ENCODE assay signal across 12 mouse cellular contexts in the genomic region with DNA sequence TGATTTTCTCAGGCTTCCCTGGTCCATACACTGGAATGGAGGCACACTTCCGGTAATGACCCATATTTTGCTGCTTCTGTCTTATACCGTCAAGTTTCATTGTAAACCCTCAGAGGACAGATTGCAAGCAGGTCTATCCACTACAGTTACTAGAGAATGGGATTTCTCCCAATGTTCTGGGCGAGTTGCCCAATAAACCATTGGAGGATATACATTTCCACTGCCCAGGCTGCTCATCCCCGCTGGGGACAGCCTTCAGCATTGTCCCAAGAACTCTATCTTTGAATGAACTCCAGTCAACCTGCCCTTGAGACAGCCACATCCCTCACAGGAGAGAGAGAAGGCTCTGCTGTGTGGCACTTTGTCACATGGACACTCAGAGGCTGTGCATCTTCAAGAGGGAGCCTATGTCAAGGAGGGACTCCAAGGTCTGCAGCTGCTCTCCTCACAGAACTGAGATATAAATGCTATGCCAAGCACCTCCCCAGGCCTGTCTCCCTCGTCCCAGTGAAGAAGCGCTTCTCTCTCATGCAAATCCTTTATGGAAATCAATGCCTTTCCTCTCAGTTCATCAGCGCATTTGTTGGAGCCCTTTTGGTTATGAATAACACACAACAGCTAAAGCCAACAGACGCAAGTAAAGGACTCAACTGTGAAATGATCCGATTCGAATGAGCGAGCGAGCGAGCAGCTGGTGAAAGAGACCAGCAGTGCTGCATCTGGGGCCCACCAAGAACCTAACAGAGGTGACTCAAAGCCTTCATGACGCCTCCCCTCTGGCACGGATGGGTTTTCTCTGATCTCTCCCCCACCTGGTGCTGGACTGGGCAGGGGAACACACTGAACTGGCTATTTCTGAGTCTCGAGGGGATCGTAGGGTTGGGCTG. TPM values are rescaled to one million over a fixed set of nuclear protein-coding genes. Genes with fewer than 3 reads are reported as not detected.
DNase-seq lines count a peak whose midpoint lies in the region; ATAC-seq and TF ChIP-seq lines count a peak whose summit lies in the region.
"Had no signal": no experiment of that assay in that cellular context is flagged by ENCODE, and none has a peak within 500 bp of the region (broad histone marks: within the 10 kb centered on the region; RNA-seq: fewer than 3 reads in every experiment).

No protein-coding gene starts in this region.

- 20% methylated on average over 17 of the region's 17 CpGs for WGBS in cerebellum, adult 2 months
- 54% methylated on average over 17 of the region's 17 CpGs for WGBS in hindbrain, embryonic 13.5 days
- WGBS in liver, embryonic 11.5 days: 76% methylated on average over 17 of the region's 17 CpGs
- 72% methylated on average over 17 of the region's 17 CpGs for WGBS in intestine, embryonic 15.5 days

- no peaks in the 10 kb centered on the region for H3K27me3 ChIP-seq in CH12.LX (replicated peaks)
- H3K27me3 ChIP-seq in cerebellum, adult 2 months (ENCODE audit: control insufficient read depth, insufficient read depth, low read length): no peaks in the 10 kb centered on the region
- H3K27me3 ChIP-seq in hindbrain, embryonic 13.5 days: no peaks in the 10 kb centered on the region
- no peaks in the 10 kb centered on the region for H3K27me3 ChIP-seq in liver, embryonic 11.5 days (replicated peaks; ENCODE audit: control insufficient read depth, insufficient read depth, low read length)
- no peaks in the 10 kb centered on the region for H3K27me3 ChIP-seq in intestine, embryonic 15.5 days (replicated peaks)
- H3K27me3 ChIP-seq: heart, embryonic 15.5 days; liver, embryonic 15.5 days; megakaryocyte, embryonic 14.5 days had no signal

- H3K27ac ChIP-seq in CH12.LX (ENCODE audit: insufficient read depth, low read depth): no peak overlapping the region
- H3K27ac ChIP-seq in cerebellum, adult 2 months (ENCODE audit: insufficient read depth, low read length): no peak overlapping the region
- peak overlapping the region; percentile 69 for H3K27ac ChIP-seq in hindbrain, embryonic 13.5 days
- H3K27ac ChIP-seq in liver, embryonic 11.5 days (ENCODE audit: low read depth, low read length): no peak overlapping the region
- no peak overlapping the region for H3K27ac ChIP-seq in intestine, embryonic 15.5 days
- H3K27ac ChIP-seq: heart, embryonic 15.5 days; liver, embryonic 15.5 days had no signal

- no peak overlapping the region for H3K9ac ChIP-seq in CH12.LX (ENCODE audit: insufficient read depth, low read depth)
- no peak overlapping the region for H3K9ac ChIP-seq in hindbrain, embryonic 13.5 days
- H3K9ac ChIP-seq in liver, embryonic 11.5 days (ENCODE audit: low read depth, low read length): no peak overlapping the region
- H3K9ac ChIP-seq in intestine, embryonic 15.5 days: no peak overlapping the region
- H3K9ac ChIP-seq: heart, embryonic 15.5 days; liver, embryonic 15.5 days had no signal

- no peak overlapping the region for H3K4me3 ChIP-seq in CH12.LX (replicated peaks in 1 of 3; ENCODE audit: low read depth in 2 of 3, low read length in 2 of 3, poor library complexity in 1 of 3)
- H3K4me3 ChIP-seq in cerebellum, adult 2 months (replicated peaks; ENCODE audit: insufficient read depth, low read depth, low read length): no peak overlapping the region
- no peak overlapping the region for H3K4me3 ChIP-seq in hindbrain, embryonic 13.5 days
- no peak overlapping the region for H3K4me3 ChIP-seq in liver, embryonic 11.5 days (ENCODE audit: low read depth, low read length)
- H3K4me3 ChIP-seq in intestine, embryonic 15.5 days (replicated peaks): no peak overlapping the region
- H3K4me3 ChIP-seq: heart, embryonic 15.5 days; liver, embryonic 15.5 days; megakaryocyte, embryonic 14.5 days had no signal

- peaks cover 5% of the 10 kb centered on the region for H3K9me3 ChIP-seq in CH12.LX (replicated peaks; ENCODE audit: low read length)
- H3K9me3 ChIP-seq in hindbrain, embryonic 13.5 days: no peaks in the 10 kb centered on the region
- H3K9me3 ChIP-seq in liver, embryonic 11.5 days (ENCODE audit: control insufficient read depth, low read length): no peaks in the 10 kb centered on the region
- H3K9me3 ChIP-seq in intestine, embryonic 15.5 days: no peaks in the 10 kb centered on the region
- H3K9me3 ChIP-seq: heart, embryonic 15.5 days; liver, embryonic 15.5 days had no signal

- H3K4me2 ChIP-seq in CH12.LX (ENCODE audit: insufficient read depth, low read depth, poor library complexity, severe bottlenecking): no peak overlapping the region
- H3K4me2 ChIP-seq in hindbrain, embryonic 13.5 days: no peak overlapping the region
- no peak overlapping the region for H3K4me2 ChIP-seq in liver, embryonic 11.5 days
- H3K4me2 ChIP-seq in intestine, embryonic 15.5 days (replicated peaks): no peak overlapping the region
- H3K4me2 ChIP-seq: heart, embryonic 15.5 days; liver, embryonic 15.5 days had no signal

- H3K79me2 ChIP-seq in CH12.LX (replicated peaks; ENCODE audit: control insufficient read depth, extremely low read depth, insufficient read depth, poor library complexity, severe bottlenecking): no peaks in the 10 kb centered on the region

- H3K36me3 ChIP-seq in CH12.LX (replicated peaks in 1 of 2; ENCODE audit: control insufficient read depth in 1 of 2, insufficient read depth in 1 of 2, low read length in 1 of 2): no peaks in the 10 kb centered on the region
- H3K36me3 ChIP-seq in hindbrain, embryonic 13.5 days: no peaks in the 10 kb centered on the region
- no peaks in the 10 kb centered on the region for H3K36me3 ChIP-seq in liver, embryonic 11.5 days (ENCODE audit: control insufficient read depth, insufficient read depth, low read length)
- no peaks in the 10 kb centered on the region for H3K36me3 ChIP-seq in intestine, embryonic 15.5 days
- H3K36me3 ChIP-seq: heart, embryonic 15.5 days; liver, embryonic 15.5 days had no signal

- DNase-seq in gastrocnemius, adult 18-20 months (ENCODE audit: low spot score): peak; percentile 9
- DNase-seq in gastrocnemius, adult 8-10 months (ENCODE audit: low spot score in 2 of 2): no peak
- peak; percentile 20 for DNase-seq in CH12.LX (ENCODE audit: extremely low read depth)
- peak; percentile 26 to 62 for DNase-seq in cerebellum, adult 2 months
- no peak for DNase-seq in ovary, adult 18-20 months (ENCODE audit: low spot score)
- DNase-seq in liver, embryonic 11.5 days (ENCODE audit: low spot score): no peak
- DNase-seq: kidney, adult 18-20 months had no signal

- TF ChIP-seq CTCF in CH12.LX (conservative IDR thresholded peaks at IDR 0.05 in 1 of 2, IDR thresholded peaks at IDR 0.05 in 1 of 2; ENCODE audit: low read depth in 2 of 2, low read length in 2 of 2): no peak
- TF ChIP-seq CTCF in cerebellum, adult 2 months (IDR thresholded peaks at IDR 0.05; ENCODE audit: borderline replicate concordance, insufficient read depth, low read depth, low read length): no peak

- ATAC-seq in hindbrain, embryonic 13.5 days (ENCODE audit: low FRiP score): peak; percentile 46
- no peak for ATAC-seq in liver, embryonic 11.5 days (replicated peaks; ENCODE audit: low FRiP score)
- no peak for ATAC-seq in intestine, embryonic 15.5 days

- TF ChIP-seq POLR2A in CH12.LX (IDR thresholded peaks at IDR 0.05; ENCODE audit: low read depth, low read length): no peak
- no peak for TF ChIP-seq POLR2A in cerebellum, adult 2 months (IDR thresholded peaks at IDR 0.05; ENCODE audit: borderline replicate concordance, insufficient read depth, low read length)

- in situ Hi-C loops in CH12.LX (cut with MboI; ENCODE audit: low pct_ligation_motif_present, low pct_unique_long_range_greater_than_20kb, low sequenced_read_pairs): no loop called here

- H3K4me1 ChIP-seq in CH12.LX (ENCODE audit: control insufficient read depth in 1 of 2, insufficient read depth in 2 of 2): peaks cover 7 to 21% of the 10 kb centered on the region in 2 experiments
- 0 out of 2 replicates have a peak, but pooled peaks cover 3% of the 10 kb centered on the region for H3K4me1 ChIP-seq in cerebellum, adult 2 months (ENCODE audit: control insufficient read depth, insufficient read depth, low read length)
- peaks cover 11% of the 10 kb centered on the region for H3K4me1 ChIP-seq in hindbrain, embryonic 13.5 days (replicated peaks)
- no peaks in the 10 kb centered on the region for H3K4me1 ChIP-seq in liver, embryonic 11.5 days (replicated peaks; ENCODE audit: control insufficient read depth, insufficient read depth, low read length)
- no peaks in the 10 kb centered on the region for H3K4me1 ChIP-seq in intestine, embryonic 15.5 days (replicated peaks)
- H3K4me1 ChIP-seq: heart, embryonic 15.5 days; liver, embryonic 15.5 days; megakaryocyte, embryonic 14.5 days had no signal

- TF ChIP-seq EP300 in CH12.LX (IDR thresholded peaks at IDR 0.05; ENCODE audit: low read length): no peak

- no peak for TF ChIP-seq RAD21 in CH12.LX (IDR thresholded peaks at IDR 0.05; ENCODE audit: low read depth, low read length)

- dilution Hi-C loops in CH12.LX (cut with MboI; ENCODE audit: extremely low pct_ligation_motif_present, extremely low pct_unique_long_range_greater_than_20kb, low sequenced_read_pairs): no loop called here

TF ChIP-seq in CH12.LX, 34 proteins besides CTCF, POLR2A, EP300 and RAD21 (continues in another document):
- TF ChIP-seq GABPA (IDR thresholded peaks at IDR 0.05; ENCODE audit: insufficient replicate concordance, low read depth, low read length): no peak
- no peak for TF ChIP-seq MYC (IDR thresholded peaks at IDR 0.05; ENCODE audit: low read depth, low read length)
- no peak for TF ChIP-seq MAFK (IDR thresholded peaks at IDR 0.05; ENCODE audit: insufficient replicate concordance, low read length)
- no peak for TF ChIP-seq CHD2 (IDR thresholded peaks at IDR 0.05; ENCODE audit: low read length)

RNA-seq across cellular contexts. Expression of gene Gm4792, which starts 32.6 kb away (rescaled TPM):
- total RNA-seq in gastrocnemius, adult 18-20 months (2021): under 1 TPM in 1 of 2 experiments, not detected in 1; 0.32 TPM
- not detected for total RNA-seq in gastrocnemius, adult 8-10 months (2022)
- not detected in 2 replicates for total RNA-seq in CH12.LX (2012; rRNA removed)
- not detected in 2 replicates for total RNA-seq in CH12.LX (2014; rRNA removed)
- not detected in 2 replicates for polyA plus RNA-seq in CH12.LX (2012; ENCODE audit: insufficient read length, low read depth)
- not detected in 2 replicates for polyA plus RNA-seq in cerebellum, adult 2 months (2012; rRNA removed)
- polyA plus RNA-seq in hindbrain, embryonic 13.5 days (2015; fragmentation: Nextera tagmentation; extraction: Ambion mirVana): 0.35 and 0.45 TPM in 2 replicates
- not detected in 2 replicates for polyA plus RNA-seq in liver, embryonic 11.5 days (2014; fragmentation: Nextera tagmentation; extraction: Ambion mirVana)
- polyA plus RNA-seq in intestine, embryonic 15.5 days (2015; fragmentation: Nextera tagmentation; extraction: Ambion mirVana): not detected in 2 replicates
- polyA plus RNA-seq: heart, embryonic 15.5 days; liver, embryonic 15.5 days had no signal

RNA-seq across cellular contexts. Expression of gene Tmcc3, which starts 45.9 kb away (rescaled TPM):
- total RNA-seq in gastrocnemius, adult 18-20 months (2021): 10 to 100 TPM; 19.8 to 21.4 TPM
- 10 to 100 TPM; 17.4 to 22.5 (median 20.3) TPM for total RNA-seq in gastrocnemius, adult 8-10 months (2022)
- total RNA-seq in CH12.LX (2012; rRNA removed): 23.3 and 30.1 TPM in 2 replicates
- 11.3 and 11.4 TPM in 2 replicates for total RNA-seq in CH12.LX (2014; rRNA removed)
- polyA plus RNA-seq in CH12.LX (2012; ENCODE audit: insufficient read length, low read depth): 21.3 and 23.1 TPM in 2 replicates
- 32.6 and 40.1 TPM in 2 replicates for polyA plus RNA-seq in cerebellum, adult 2 months (2012; rRNA removed)
- polyA plus RNA-seq in hindbrain, embryonic 13.5 days (2015; fragmentation: Nextera tagmentation; extraction: Ambion mirVana): 7.5 and 8.3 TPM in 2 replicates
- polyA plus RNA-seq in liver, embryonic 11.5 days (2014; fragmentation: Nextera tagmentation; extraction: Ambion mirVana): 5.1 and 5.6 TPM in 2 replicates
- polyA plus RNA-seq in intestine, embryonic 15.5 days (2015; fragmentation: Nextera tagmentation; extraction: Ambion mirVana): 8.6 and 9.2 TPM in 2 replicates

Comparison
In these comparisons a context has a peak if more than half of its experiments do, and no peak if none do; other contexts are left out.
1. DNase-seq: peak in gastrocnemius, adult 18-20 months (single experiment), CH12.LX (single experiment) and cerebellum, adult 2 months (2 of 2); none in gastrocnemius, adult 8-10 months (0 of 2), ovary, adult 18-20 months (single experiment) and liver, embryonic 11.5 days (single experiment).